Mouse (Mus musculus): ENCODE measurements around the gene Slc24a2.

- no peak for TF ChIP-seq GATA1 (IDR thresholded peaks at IDR 0.05; ENCODE audit: low read length)
- TF ChIP-seq TAL1 (IDR thresholded peaks at IDR 0.05; ENCODE audit: low read length) = no peak
Measured at GRCm38 (mm10) chr4:87087597-87087996, 142.7 kb downstream of the Slc24a2 start.

Data from erythroblast, embryonic 14.5 days (primary cell).